Mouse (Mus musculus) heart, embryonic 12.5 days (tissue): Measurements from ENCODE around the gene Tmem115. TPM values are rescaled to one million over a fixed set of nuclear protein-coding genes. Genes with fewer than 3 reads are reported as not detected.
"Not testable (repeated sequence)": the region's sequence is repeated elsewhere in the genome, so short reads cannot be mapped to it uniquely, and the experiment has no call there.

Experiments used
- ATAC-seq: fragments of 200-750 bp; cut with Nextera tagmentation; 2 replicates; pipeline ENCODE4 v1.8.0; 2017; ENCODE audit warnings: moderate TSS enrichment, moderate library complexity; ENCODE audit not compliant: insufficient number of reproducible peaks, low FRiP score
- H3K27ac ChIP-seq: fragments of 300-500 bp; sonication (generic); 2 replicates; pipeline ENCODE4 v1.5.1; 2016; ENCODE audit warnings: mild to moderate bottlenecking, moderate library complexity; ENCODE audit not compliant: poor library complexity, severe bottlenecking
- H3K27me3 ChIP-seq: fragments of 300-500 bp; sonication (generic); replicated peaks from 2 replicates; pipeline ENCODE4 v1.6.1; 2016; ENCODE audit warnings: mild to moderate bottlenecking, moderate library complexity
- H3K36me3 ChIP-seq: fragments of 300-500 bp; sonication (generic); 2 replicates; pipeline ENCODE4 v1.6.1; 2016; ENCODE audit warnings: mild to moderate bottlenecking, moderate library complexity
- H3K4me1 ChIP-seq: fragments of 300-500 bp; sonication (generic); replicated peaks from 2 replicates; pipeline ENCODE4 v1.6.1; 2016; ENCODE audit warnings: mild to moderate bottlenecking
- H3K4me2 ChIP-seq: fragments of 300-500 bp; sonication (generic); 2 replicates; pipeline ENCODE4 v1.6.1; 2016; ENCODE audit warnings: mild to moderate bottlenecking, moderate library complexity
- H3K4me3 ChIP-seq: fragments of 300-500 bp; sonication (generic); 2 replicates; pipeline ENCODE4 v1.5.1; 2016; ENCODE audit warnings: mild to moderate bottlenecking
- H3K9ac ChIP-seq: fragments of 300-500 bp; sonication (generic); 2 replicates; pipeline ENCODE4 v1.6.1; 2016; ENCODE audit warnings: mild to moderate bottlenecking, moderate library complexity
- H3K9me3 ChIP-seq: fragments of 300-500 bp; sonication (generic); replicated peaks from 2 replicates; pipeline ENCODE4 v1.6.1; 2016; ENCODE audit warnings: mild to moderate bottlenecking, moderate library complexity
- WGBS: fragments of 180-500 bp; shearing (Covaris S2); methylation state at CpG from one replicate; pipeline ENCODE4 v1.1.7; 2016; 5-methylcytosine and 5-hydroxymethylcytosine counted together
- polyA plus RNA-seq: library from polyadenylated mRNA; unstranded; fragments of >200 nt; fragmentation: Nextera tagmentation; extraction: Ambion mirVana; gene quantifications from 2 replicates; pipeline ENCODE4 v1.2.1, GENCODE M21; 2016

The Tmem115 gene
- polyA plus RNA-seq, 1 experiment from 2014 or later, result 37.5 TPM

DNA sequence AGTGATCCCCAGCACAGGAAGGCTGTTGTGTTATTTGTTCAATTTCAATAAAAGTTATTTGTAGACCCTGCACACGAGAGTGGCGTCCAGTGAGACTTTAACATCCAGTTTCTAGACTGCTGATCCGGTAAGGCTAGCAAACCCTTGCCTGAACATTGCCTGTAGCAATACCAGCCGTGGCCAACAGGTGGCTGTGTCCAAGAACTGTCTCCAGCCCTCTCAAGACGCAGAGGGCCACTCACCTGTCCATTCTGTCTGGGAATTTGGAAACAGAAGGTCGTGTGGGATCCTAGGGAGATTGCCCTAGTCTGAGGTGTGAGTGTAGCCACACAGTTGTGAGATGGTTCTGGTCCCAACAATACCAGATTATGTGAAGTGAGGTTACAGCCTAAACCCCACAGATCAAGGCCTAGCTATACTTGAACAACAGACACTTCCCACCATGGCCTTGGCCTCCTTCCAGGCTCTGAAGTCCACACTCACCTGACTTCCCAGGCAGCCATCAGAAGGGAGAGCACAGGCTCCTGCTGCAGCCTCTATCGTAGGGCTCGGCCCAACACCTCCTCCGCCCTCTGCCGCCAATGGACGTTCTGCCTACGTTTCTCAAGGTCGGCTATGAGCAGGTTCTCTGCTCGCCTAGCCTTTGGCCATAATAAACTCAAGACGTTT lies 32.4 kb downstream of the Tmem115 start:
- Histone ChIP-seq H3K27me3 (no peaks in the 10 kb centered on the region), H3K4me2 (peak overlapping the region; percentile 91), H3K27ac (peak overlapping the region; percentile 71), H3K36me3 (peaks cover 34% of the 10 kb centered on the region), H3K4me3 (no peak overlapping the region), H3K9me3 (no peaks in the 10 kb centered on the region), H3K4me1 (peaks cover 56% of the 10 kb centered on the region), H3K9ac (0 out of 2 replicates have a peak overlapping the region, but pooled peaks have one; percentile 5)
- no peak for ATAC-seq
- WGBS, result 54% methylated on average over 15 of the region's 15 CpGs

DNA sequence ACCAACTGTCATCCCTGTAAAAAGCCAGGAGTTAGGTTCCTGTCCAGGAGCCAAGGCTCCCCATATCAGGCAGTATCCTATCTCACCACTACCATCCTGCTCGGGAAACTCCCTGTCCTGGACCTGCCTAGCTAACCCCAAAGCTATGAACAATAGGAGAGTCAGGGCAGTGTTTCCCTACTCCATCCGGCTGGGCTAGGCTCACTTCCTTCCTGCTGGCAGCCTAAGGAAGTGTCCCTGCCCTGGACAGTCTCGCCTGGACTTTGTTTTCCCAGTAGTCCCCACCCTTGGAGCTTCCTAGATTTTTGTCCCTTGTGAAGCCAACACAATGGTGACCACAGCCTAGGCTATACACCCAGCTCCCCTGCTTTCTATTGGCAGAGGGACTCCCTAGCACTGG lies 33.1 kb downstream of the Tmem115 start:
- Histone ChIP-seq H3K36me3 (peaks cover 34% of the 10 kb centered on the region), H3K9ac (no peak overlapping the region), H3K4me3 (peak overlapping the region; percentile 88; the same call in 1 of the 2 replicates), H3K27me3 (no peaks in the 10 kb centered on the region), H3K27ac (peak overlapping the region; percentile 71), H3K4me2 (peak overlapping the region; percentile 91), H3K4me1 (peaks cover 63% of the 10 kb centered on the region), H3K9me3 (no peaks in the 10 kb centered on the region)
- WGBS, result 45% methylated on average over 3 of the region's 3 CpGs
- ATAC-seq, result peak; percentile 29

DNA sequence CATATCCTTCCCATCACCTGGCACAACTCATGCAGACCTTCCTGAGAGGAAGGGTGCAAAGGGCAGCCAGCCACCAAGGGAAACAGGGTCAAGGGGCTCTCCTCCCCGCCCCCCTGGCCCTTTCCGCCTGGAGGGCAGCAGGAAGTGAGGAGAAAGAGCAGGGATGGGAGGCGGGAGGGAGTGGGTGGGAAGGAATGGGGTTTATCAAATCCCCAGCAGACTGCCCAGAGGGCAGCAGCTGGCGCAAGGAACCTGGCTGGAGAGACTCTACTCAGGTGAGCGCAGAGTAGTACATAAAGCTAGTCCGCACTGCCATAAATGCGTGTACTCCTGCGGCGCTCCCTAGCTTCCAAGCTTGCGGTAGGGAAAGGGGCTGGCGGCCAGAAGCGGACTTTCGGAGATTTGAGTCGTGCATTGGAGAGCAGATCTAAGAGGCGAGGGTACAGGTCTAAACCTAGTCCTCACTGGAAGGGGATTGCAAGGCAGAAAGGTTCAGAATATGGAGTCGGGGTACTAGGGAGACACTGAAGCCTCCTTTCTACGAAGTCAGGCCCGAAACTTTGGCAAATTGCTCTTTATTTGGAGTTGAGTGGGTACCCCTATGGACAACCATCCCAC lies 34.1 kb downstream of the Tmem115 start, which contains the start of gene Hyal2:
Gene Hyal2 (plus strand): TSS at position 244 of the 618 bp plus-strand sequence.
- ATAC-seq, result no peak
- Histone ChIP-seq H3K4me2 (peak within 1 kb of the TSS; percentile 91), H3K36me3 (peaks cover 38% of the 10 kb centered on the region), H3K9me3 (no peaks in the 10 kb centered on the region), H3K4me1 (peaks cover 70% of the 10 kb centered on the region), H3K9ac (peak within 1 kb of the TSS; percentile 88), H3K27me3 (no peaks in the 10 kb centered on the region), H3K27ac (peak within 1 kb of the TSS; percentile 71), H3K4me3 (peak within 1 kb of the TSS; percentile 88)
- 6% methylated on average over 18 of the region's 18 CpGs for WGBS

DNA sequence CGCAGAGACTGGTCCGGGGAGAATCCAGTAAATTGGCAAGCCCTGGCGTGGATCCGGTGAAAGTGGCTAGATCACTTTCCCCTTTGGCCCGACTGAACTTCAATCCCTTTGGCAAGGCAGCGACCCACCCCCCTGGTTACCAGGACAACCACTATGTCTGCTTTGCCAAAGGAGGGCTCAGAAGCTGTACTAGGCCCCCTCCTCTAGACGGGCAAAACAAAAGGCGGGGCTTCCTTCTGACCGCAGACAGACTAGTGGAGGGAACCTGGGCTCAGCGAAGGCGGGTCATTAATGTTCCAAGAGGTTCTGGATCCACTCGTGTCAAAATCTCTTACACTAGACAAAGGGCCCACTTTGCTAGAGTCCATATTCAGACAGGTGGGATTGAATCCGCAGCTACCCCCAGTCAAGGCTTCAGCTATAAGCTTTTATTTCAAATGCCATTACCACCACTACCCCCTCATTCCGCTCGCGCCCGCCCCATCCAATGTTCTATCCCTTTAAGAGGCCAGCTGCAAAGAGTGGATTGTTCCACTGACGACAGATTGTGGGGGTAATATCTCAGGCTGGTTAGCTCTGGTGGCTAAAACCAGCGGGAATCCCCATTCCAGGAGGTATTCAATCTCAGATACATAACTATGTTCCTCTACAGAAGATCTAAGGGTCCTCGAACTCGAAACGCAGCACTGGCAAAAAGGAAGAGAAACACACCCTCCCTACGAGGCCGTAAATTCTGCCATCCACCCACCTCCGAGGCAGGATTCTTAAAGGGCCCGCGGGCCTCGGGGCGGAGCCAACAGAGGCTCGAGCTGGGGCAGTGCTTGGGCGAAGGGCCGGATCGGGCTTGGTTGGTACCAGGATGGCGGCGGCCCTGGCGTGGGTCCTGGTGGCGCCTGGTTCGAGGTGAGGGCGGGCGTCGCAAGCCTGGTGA lies 34.9 kb downstream of the Tmem115 start:
- peaks cover 46% of the 10 kb centered on the region for H3K36me3 ChIP-seq
- peaks cover 68% of the 10 kb centered on the region for H3K4me1 ChIP-seq
- WGBS, result under 1% methylated on average over 41 of the region's 41 CpGs

DNA sequence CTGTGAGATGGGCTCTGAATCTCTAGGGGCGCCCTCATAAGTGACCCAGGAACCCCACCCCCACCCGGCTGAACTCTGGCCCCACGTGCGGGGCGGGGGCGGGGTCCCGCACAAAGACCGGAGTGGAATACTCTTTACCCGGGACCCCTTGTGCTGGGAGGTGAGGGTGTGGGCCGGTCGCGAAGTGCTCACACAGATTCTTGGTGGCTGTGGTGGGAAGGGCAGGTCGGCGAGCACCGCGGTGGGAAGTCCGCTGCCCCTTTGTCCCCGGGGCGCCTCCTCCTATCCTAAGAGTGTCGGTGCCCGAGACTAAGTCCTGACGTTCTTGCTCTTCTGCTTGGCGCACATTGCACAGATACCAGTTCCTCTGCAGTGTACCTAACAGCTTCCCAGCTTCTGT lies 35.5 kb downstream of the Tmem115 start:
- peaks cover 49% of the 10 kb centered on the region for H3K36me3 ChIP-seq
- H3K27ac ChIP-seq, result peak overlapping the region; percentile 71
- H3K9me3 ChIP-seq, result no peaks in the 10 kb centered on the region
- ATAC-seq, result peak; percentile 37
- H3K4me1 ChIP-seq, result peaks cover 61% of the 10 kb centered on the region
- peak overlapping the region; percentile 88 for H3K4me3 ChIP-seq
- peak overlapping the region; percentile 91 for H3K4me2 ChIP-seq
- H3K9ac ChIP-seq, result peak overlapping the region; percentile 88
- under 1% methylated on average over 23 of the region's 23 CpGs for WGBS
- H3K27me3 ChIP-seq, result no peaks in the 10 kb centered on the region

More for the DNA sequence above, 34.9 kb downstream of the Tmem115 start:
- ATAC-seq, result peak; percentile 85
- peak overlapping the region; percentile 91 for H3K4me2 ChIP-seq
- H3K9ac ChIP-seq, result peak overlapping the region; percentile 88
- no peaks in the 10 kb centered on the region for H3K27me3 ChIP-seq
- H3K4me3 ChIP-seq, result peak overlapping the region; percentile 88
- no peaks in the 10 kb centered on the region for H3K9me3 ChIP-seq
- H3K27ac ChIP-seq, result peak overlapping the region; percentile 71

DNA sequence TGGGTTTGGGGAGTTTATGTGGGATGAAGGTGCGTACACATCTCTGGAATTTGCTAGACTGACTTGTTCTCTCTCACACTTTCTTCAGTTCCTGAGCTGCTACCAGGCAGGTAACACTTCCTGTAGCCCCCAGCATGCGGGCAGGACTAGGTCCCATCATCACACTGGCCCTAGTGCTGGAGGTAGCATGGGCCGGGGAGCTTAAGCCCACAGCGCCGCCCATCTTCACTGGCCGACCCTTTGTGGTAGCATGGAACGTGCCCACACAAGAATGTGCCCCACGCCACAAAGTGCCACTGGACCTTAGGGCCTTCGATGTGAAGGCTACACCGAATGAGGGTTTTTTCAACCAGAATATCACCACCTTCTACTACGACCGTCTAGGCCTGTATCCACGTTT lies 36.3 kb downstream of the Tmem115 start:
- H3K4me1 ChIP-seq, result peaks cover 55% of the 10 kb centered on the region
- H3K27me3 ChIP-seq, result no peaks in the 10 kb centered on the region
- 57% methylated on average over 13 of the region's 13 CpGs for WGBS
- no peak for ATAC-seq
- H3K4me2 ChIP-seq, result peak overlapping the region; percentile 91
- peaks cover 51% of the 10 kb centered on the region for H3K36me3 ChIP-seq
- H3K9ac ChIP-seq, result peak overlapping the region; percentile 88
- peak overlapping the region; percentile 71 for H3K27ac ChIP-seq
- H3K4me3 ChIP-seq, result peak overlapping the region; percentile 88
- H3K9me3 ChIP-seq, result no peaks in the 10 kb centered on the region

DNA sequence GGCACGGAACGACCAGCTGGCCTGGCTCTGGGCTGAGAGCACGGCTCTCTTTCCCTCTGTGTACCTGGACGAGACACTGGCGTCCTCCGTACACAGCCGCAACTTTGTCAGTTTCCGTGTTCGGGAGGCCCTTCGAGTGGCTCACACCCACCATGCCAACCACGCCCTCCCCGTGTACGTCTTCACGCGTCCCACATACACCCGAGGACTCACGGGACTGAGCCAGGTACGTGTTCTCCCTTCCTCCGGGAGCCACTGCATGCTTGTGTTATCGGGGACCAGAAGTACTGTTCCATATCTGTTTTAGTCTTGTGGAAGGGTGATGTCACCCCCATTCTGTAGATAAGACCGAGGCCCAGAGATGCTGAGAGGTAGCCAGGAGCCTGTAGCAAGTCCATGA lies 37.1 kb downstream of the Tmem115 start:
- Histone ChIP-seq H3K4me1 (peaks cover 49% of the 10 kb centered on the region), H3K27ac (peak overlapping the region; percentile 22; the same call in 1 of the 2 replicates), H3K4me3 (peak overlapping the region; percentile 88), H3K27me3 (no peaks in the 10 kb centered on the region), H3K4me2 (peak overlapping the region; percentile 91), H3K9ac (peak overlapping the region; percentile 88), H3K9me3 (no peaks in the 10 kb centered on the region), H3K36me3 (peaks cover 46% of the 10 kb centered on the region)
- 49% methylated on average over 21 of the region's 21 CpGs for WGBS
- ATAC-seq, result no peak

DNA sequence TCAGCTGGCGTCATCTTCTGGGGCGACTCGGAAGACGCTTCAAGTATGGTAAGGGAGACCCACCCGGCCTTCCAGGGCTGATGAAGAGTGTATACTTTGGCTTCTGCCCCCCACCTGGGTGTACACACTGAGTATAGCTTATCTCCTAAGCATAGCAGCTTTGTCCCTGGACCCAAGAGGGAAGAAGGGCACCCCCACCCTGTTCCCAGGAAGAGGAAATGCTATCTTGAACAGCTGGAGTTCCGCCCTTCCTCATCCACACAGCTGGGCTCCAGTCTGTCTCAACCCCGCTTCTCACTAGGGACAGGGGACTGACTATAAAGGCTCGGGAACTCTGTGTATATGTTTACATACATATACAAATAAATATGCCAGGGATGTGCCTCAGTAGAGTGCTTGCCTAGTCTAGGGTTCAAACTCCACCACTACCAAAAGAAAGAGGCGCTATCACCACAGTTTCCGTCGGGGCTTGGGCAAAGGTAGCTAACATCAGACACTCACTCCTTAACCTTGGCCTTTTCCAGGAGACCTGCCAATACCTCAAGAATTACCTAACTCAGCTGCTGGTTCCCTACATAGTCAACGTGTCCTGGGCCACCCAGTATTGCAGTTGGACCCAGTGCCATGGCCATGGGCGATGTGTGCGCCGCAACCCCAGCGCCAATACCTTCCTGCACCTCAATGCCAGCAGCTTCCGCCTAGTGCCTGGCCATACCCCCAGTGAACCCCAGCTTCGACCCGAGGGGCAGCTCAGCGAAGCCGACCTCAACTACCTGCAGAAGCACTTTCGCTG lies 38.0 kb downstream of the Tmem115 start:
- no peaks in the 10 kb centered on the region for H3K9me3 ChIP-seq
- peak overlapping the region; percentile 88 for H3K4me3 ChIP-seq
- H3K4me1 ChIP-seq, result peaks cover 48% of the 10 kb centered on the region
- 85% methylated on average over 22 of the region's 22 CpGs for WGBS
- 0 out of 2 replicates have a peak overlapping the region, but pooled peaks have one; percentile 88 for H3K9ac ChIP-seq
- ATAC-seq, result no peak
- H3K27ac ChIP-seq, result no peak overlapping the region
- peak overlapping the region; percentile 91 for H3K4me2 ChIP-seq
- H3K36me3 ChIP-seq, result peaks cover 46% of the 10 kb centered on the region
- no peaks in the 10 kb centered on the region for H3K27me3 ChIP-seq

DNA sequence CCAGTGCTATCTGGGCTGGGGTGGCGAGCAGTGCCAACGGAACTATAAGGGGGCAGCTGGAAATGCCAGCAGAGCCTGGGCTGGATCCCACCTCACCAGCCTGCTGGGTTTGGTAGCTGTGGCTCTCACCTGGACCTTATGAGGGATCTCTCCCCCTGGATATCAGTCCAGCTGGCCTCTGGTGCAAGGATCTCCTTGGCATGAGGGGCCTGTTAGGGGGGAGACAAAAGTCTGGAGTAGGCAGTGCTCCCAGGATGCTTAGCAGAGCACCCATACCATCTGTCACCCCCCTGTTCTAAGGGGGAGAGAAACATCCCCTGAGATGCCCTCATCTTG lies 38.5 kb downstream of the Tmem115 start:
- no peak overlapping the region for H3K27ac ChIP-seq
- H3K4me1 ChIP-seq, result peaks cover 48% of the 10 kb centered on the region
- no peak for ATAC-seq
- H3K4me3 ChIP-seq, result no peak overlapping the region
- no peak overlapping the region for H3K9ac ChIP-seq
- no peaks in the 10 kb centered on the region for H3K27me3 ChIP-seq
- no peak overlapping the region for H3K4me2 ChIP-seq
- H3K9me3 ChIP-seq, result no peaks in the 10 kb centered on the region
- WGBS, result 98% methylated on average over 2 of the region's 2 CpGs
- H3K36me3 ChIP-seq, result peaks cover 46% of the 10 kb centered on the region

DNA sequence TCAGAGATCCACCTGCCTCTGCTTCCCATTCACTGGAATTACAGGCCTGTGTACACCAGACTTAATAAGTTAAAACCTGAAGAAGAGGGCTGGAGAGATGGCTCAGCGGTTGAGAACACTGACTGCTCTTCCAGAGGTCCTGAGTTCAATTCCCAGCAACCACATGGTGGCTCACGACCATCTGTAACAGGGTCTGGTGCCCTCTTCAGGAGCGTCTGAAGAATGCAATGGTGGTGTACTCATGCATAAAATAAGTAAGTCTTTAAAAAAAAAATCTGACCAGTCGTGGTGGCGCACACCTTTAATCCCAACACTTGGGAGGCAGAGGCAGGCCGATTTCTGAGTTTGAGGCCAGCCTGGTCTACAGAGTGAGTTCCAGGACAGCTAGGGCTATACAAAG lies 40.0 kb downstream of the Tmem115 start:
- 75% methylated on average over 6 of the region's 6 CpGs for WGBS
- H3K4me1 ChIP-seq, result peaks cover 46% of the 10 kb centered on the region

More for the DNA sequence above, 40.0 kb downstream of the Tmem115 start:
- H3K27ac ChIP-seq, H3K4me3 ChIP-seq, H3K4me2 ChIP-seq, H3K9me3 ChIP-seq, ATAC-seq, H3K27me3 ChIP-seq, H3K9ac ChIP-seq: not testable (repeated sequence)
- peaks cover 46% of the 10 kb centered on the region for H3K36me3 ChIP-seq
